Mouse (Mus musculus) layer of hippocampus, adult 9-11 months (tissue): Measurements from ENCODE around the gene Kcnj8.
"Not testable (repeated sequence)": the region's sequence is repeated elsewhere in the genome, so short reads cannot be mapped to it uniquely, and the experiment has no call there.

ENCODE experiments used
- DNase-seq: peaks from one replicate; pipeline ENCODE4 v3.0.0; 2022

Kcnj8 gene

GRCm38 (mm10) chr6:142545132-142545531, 26.3 kb downstream of the Kcnj8 start:
- DNase-seq = no peak

GRCm38 (mm10) chr6:142543648-142544047, 27.8 kb downstream of the Kcnj8 start:
- DNase-seq = no peak

GRCm38 (mm10) chr6:142542800-142543175, 28.6 kb downstream of the Kcnj8 start:
- no peak for DNase-seq

- no peak for DNase-seq
Measured at GRCm38 (mm10) chr6:142542082-142542799, 29.2 kb downstream of the Kcnj8 start.

- no peak for DNase-seq
Measured at GRCm38 (mm10) chr6:142540561-142541160, 30.8 kb downstream of the Kcnj8 start.

- DNase-seq = no peak
Measured at GRCm38 (mm10) chr6:142540131-142540530, 31.3 kb downstream of the Kcnj8 start.

GRCm38 (mm10) chr6:142538503-142538902, 32.9 kb downstream of the Kcnj8 start:
- DNase-seq = no peak

GRCm38 (mm10) chr6:142533412-142533811, 38.0 kb downstream of the Kcnj8 start:
- no peak for DNase-seq

- no peak for DNase-seq
Measured at GRCm38 (mm10) chr6:142532686-142533085, 38.7 kb downstream of the Kcnj8 start.

- no peak for DNase-seq
Measured at GRCm38 (mm10) chr6:142532141-142532540, 39.3 kb downstream of the Kcnj8 start.

- DNase-seq = no peak
Measured at GRCm38 (mm10) chr6:142530378-142530777, 41.0 kb downstream of the Kcnj8 start.

GRCm38 (mm10) chr6:142529680-142530079, 41.7 kb downstream of the Kcnj8 start:
- DNase-seq = no peak

- no peak for DNase-seq
Measured at GRCm38 (mm10) chr6:142527931-142528562, 43.4 kb downstream of the Kcnj8 start.

- DNase-seq = peak; percentile 48
Measured at GRCm38 (mm10) chr6:142524635-142525308, 46.6 kb downstream of the Kcnj8 start.

GRCm38 (mm10) chr6:142521591-142522110, 49.8 kb downstream of the Kcnj8 start:
- DNase-seq = no peak

GRCm38 (mm10) chr6:142519110-142519509, 52.3 kb downstream of the Kcnj8 start:
- no peak for DNase-seq

GRCm38 (mm10) chr6:142515379-142515778, 56.0 kb downstream of the Kcnj8 start:
- DNase-seq = not testable (repeated sequence)

GRCm38 (mm10) chr6:142514912-142515311, 56.5 kb downstream of the Kcnj8 start:
- DNase-seq = peak; percentile 77
